In the genomic region with DNA sequence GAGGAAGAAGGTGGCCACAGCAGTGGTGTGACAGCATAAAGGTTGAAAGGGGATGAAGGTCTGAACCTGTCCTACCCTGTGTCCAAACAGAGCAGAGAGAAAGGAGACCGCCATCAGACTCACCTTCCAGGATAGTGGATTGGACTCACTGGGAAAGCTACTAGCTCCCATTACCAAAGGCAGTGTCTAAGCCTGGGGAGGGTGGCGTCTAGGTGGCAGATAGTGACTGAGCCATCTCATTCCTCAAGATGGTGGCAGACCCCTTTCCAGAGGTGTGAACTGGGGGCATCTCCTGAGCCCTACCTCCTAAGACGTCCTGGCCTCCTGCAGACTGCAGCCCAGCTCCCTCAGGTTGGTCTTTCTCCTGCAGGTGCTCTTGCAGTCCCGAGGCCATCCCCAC, we compare ENCODE assay signal across 36 mouse cellular contexts. TPM values are rescaled to one million over a fixed set of nuclear protein-coding genes. Genes with fewer than 3 reads are reported as not detected.
"Had no signal": no experiment of that assay in that cellular context is flagged by ENCODE, and none has a peak within 500 bp of the region (broad histone marks: within the 10 kb centered on the region; RNA-seq: fewer than 3 reads in every experiment).

No protein-coding gene starts in this region.

- H3K9ac ChIP-seq: forebrain, postnatal 0 days; heart, embryonic 13.5 days; heart, embryonic 15.5 days; hindbrain, embryonic 13.5 days; hindbrain, embryonic 15.5 days; limb, embryonic 13.5 days; limb, embryonic 15.5 days; liver, embryonic 12.5 days; liver, embryonic 14.5 days had no signal

- ATAC-seq: forebrain, postnatal 0 days; hindbrain, postnatal 0 days; intestine, embryonic 16.5 days; liver, embryonic 12.5 days had no signal

- DNase-seq: forebrain, postnatal 0 days; gastrocnemius, postnatal 10 days; gastrocnemius, postnatal 36 days; heart, postnatal 14 days; kidney, adult 11 months; kidney, adult 8-10 months; kidney, postnatal 14 days; kidney, postnatal 36 days; layer of hippocampus, postnatal 36 days; left cerebral cortex, postnatal 4 days had no signal

- H3K4me1 ChIP-seq: limb, embryonic 13.5 days; limb, embryonic 15.5 days; liver, embryonic 12.5 days had no signal

- H3K4me3 ChIP-seq: heart, embryonic 13.5 days; heart, embryonic 15.5 days; hindbrain, embryonic 13.5 days; hindbrain, embryonic 15.5 days; limb, embryonic 13.5 days; limb, embryonic 15.5 days; liver, embryonic 12.5 days had no signal

- H3K36me3 ChIP-seq: heart, embryonic 13.5 days; heart, embryonic 15.5 days; hindbrain, embryonic 13.5 days; hindbrain, embryonic 15.5 days; limb, embryonic 13.5 days; limb, embryonic 15.5 days; liver, embryonic 12.5 days had no signal

- H3K27me3 ChIP-seq: hindbrain, embryonic 13.5 days; hindbrain, embryonic 15.5 days; limb, embryonic 13.5 days; limb, embryonic 15.5 days had no signal

- H3K27ac ChIP-seq: heart, embryonic 13.5 days; hindbrain, embryonic 13.5 days; limb, embryonic 13.5 days; limb, embryonic 15.5 days; liver, embryonic 12.5 days; liver, embryonic 14.5 days had no signal

RNA-seq across cellular contexts. Expression of a gene that starts 29.4 kb away (rescaled TPM):
- total RNA-seq: forebrain, postnatal 0 days; gastrocnemius, adult 18-20 months; gastrocnemius, postnatal 10 days; gastrocnemius, postnatal 36 days; heart, adult 18-20 months; hematopoietic stem cell, adult 5-6 weeks; hindbrain, postnatal 0 days; layer of hippocampus, adult 18-20 months; layer of hippocampus, postnatal 10 days; left cerebral cortex, postnatal 25 days; left cerebral cortex, postnatal 4 days; liver, adult 2 months had no signal
- polyA plus RNA-seq: forebrain, postnatal 0 days; heart, embryonic 11.5 days; heart, embryonic 13.5 days; heart, embryonic 15.5 days; heart, postnatal 0 days; hindbrain, embryonic 11.5 days; hindbrain, embryonic 13.5 days; hindbrain, embryonic 15.5 days; hindbrain, postnatal 0 days; intestine, embryonic 14.5 days; intestine, embryonic 16.5 days; kidney, embryonic 14.5 days; kidney, postnatal 0 days; large intestine, adult 2 months; limb, embryonic 11.5 days; limb, embryonic 13.5 days; limb, embryonic 15.5 days; liver, adult 2 months; liver, embryonic 12.5 days; liver, embryonic 14.5 days; liver, embryonic 16.5 days had no signal
